Mouse (Mus musculus): ENCODE measurements around the gene Cwf19l1.
A peak's percentile ranks its signal among the peaks of the same experiment; 100 is the strongest.
"Not testable (repeated sequence)": the region's sequence is repeated elsewhere in the genome, so short reads cannot be mapped to it uniquely, and the experiment has no call there.

The Cwf19l1 gene

DNA sequence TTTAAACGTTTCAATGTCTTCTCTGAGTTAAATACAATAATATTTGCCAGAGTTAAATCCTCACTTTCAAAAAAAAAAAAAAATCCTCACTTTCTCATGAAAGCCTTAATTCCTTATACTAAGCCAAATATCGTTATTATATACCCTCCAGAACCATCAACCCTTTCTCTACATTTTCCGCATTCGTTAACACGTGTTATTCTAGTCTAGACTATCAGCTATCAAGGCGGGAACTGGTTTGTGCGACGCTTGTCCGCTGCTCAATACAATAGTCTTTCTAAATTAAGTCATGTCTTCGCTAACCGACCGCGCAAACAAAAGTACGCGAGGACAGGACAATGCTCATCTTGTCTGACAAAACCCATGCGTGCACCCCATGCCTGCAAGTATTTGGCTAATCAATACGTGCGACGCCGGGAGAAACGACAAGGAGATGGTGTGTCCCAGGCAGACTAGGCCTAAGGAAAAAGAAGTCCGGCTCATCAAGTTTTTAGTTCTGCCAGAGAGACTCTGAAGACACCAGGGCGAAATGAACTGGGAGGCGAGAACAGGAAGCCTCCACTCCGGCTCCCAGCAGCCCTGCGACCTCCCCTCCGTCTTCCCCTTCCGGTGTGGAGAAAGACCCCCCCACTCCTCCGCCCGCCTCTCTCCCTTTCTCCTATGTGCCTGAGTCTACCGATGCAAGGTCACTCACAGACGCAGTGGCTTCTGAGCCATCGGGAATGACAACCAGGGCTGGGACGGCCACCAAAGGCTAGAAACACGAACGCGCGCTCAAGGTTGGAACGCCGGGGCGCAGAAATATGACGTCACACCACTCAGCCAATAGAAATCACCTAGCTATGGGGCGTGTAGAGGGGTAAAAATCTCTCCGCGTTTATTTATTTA is at the start of gene Cwf19l1:
TSS of gene Cwf19l1 (minus strand) at position 805 of the 888 bp plus-strand sequence.
- peak; percentile 93 to 95 for DNase-seq

GRCm38 (mm10) chr19:44183968-44184367 is 48.3 kb upstream of the Cwf19l1 start:
- no peak for DNase-seq

GRCm38 (mm10) chr19:44180502-44180901 is 44.8 kb upstream of the Cwf19l1 start:
- DNase-seq, result no peak

DNA sequence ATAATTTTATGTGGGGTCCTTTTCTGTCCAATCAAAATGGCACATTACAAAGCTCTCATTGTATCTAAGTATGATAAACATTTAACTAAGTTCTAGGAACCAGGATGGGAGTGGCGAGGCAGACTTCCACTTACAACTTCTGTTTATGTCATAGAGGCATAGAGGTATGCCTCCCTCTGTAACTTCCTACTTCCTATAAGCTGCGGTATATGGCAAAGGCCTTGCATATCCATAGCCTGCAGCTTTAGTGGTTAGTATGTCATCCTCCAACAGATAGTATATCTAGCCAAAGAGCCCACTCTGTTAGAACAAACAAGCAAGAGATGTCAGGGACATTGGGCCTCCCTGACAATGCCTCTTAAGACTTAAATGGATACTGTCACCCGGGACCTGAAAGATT is 41.1 kb upstream of the Cwf19l1 start:
- DNase-seq, result no peak

DNA sequence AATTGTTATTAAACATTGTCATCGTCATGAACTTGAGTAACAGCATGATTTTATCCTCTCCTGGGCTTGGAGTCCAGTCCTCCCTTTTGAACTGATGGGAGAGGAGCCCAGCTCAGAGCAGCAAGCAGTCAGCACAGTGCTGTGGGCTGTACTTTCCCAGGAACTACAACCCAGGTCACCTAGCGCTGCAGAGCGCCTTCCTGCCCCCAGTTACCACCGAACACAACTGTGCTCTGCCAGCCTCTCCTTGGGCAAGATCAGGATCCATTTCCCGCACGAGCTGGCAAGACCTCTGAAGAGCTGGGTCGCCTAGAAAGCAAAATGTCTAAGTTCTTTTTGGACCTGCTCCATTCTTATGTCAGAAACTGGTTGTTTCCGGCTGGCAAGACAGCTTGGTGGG is 39.2 kb upstream of the Cwf19l1 start:
- DNase-seq, result no peak

GRCm38 (mm10) chr19:44161515-44161914 is 25.8 kb upstream of the Cwf19l1 start:
- peak; percentile 17 to 39 for DNase-seq

DNA sequence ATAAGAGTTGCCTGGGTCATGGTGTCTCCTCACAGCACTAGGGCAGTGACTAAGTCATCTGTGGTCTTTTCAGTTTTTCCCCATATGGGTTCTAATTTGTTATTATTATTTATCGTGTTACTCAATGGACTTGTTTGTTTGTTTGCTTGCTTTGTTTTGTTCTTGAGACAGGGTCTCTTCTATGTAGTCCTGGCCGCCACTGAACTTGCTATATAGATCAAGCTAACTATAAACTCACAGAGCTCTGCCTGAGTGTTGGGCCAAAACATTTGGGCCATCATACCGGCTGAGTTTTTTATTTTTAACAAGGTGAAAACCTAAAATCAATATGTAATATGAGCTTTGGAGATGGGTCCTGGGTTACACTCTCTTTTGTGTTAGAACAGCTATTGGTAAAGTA is 23.7 kb upstream of the Cwf19l1 start:
- no peak for DNase-seq

DNA sequence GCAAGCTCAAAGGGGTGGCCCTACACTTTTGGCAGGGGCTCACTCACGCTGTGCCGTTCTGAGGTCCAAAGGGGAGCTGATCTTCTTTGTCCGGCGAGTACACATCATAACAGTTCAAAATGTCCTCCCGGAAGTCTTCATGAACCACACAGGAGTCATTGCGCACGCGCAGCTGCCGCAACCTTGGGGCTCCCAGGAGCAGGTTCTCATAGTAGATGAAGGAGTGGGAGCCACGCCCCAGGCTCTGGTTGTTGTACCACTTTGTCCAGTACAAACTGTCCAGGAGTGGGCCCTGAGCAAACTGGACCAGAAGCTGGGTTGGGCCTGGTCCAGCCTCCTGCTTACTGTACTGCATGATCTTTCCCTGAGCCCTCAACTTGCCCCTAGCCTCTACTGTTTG is 21.3 kb upstream of the Cwf19l1 start:
- no peak for DNase-seq

DNA sequence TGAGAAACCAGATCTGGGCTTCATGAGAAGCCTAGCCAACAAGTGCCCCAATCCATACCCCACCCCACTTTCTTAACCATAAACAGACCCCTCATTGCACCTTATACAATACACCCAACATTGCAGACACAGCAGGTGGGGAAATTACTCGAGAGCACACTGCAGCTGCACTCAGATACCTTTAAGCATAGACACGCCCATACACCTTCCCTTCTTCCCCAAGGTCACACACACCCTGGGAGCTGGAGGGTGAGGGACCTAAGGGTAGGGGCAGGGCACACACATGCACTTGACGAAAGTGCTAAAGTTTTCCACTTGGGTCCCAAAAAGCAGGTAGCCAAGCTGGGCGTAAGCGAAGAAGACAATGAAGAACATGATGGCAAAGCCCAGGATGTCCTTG is 18.1 kb upstream of the Cwf19l1 start:
- no peak for DNase-seq

DNA sequence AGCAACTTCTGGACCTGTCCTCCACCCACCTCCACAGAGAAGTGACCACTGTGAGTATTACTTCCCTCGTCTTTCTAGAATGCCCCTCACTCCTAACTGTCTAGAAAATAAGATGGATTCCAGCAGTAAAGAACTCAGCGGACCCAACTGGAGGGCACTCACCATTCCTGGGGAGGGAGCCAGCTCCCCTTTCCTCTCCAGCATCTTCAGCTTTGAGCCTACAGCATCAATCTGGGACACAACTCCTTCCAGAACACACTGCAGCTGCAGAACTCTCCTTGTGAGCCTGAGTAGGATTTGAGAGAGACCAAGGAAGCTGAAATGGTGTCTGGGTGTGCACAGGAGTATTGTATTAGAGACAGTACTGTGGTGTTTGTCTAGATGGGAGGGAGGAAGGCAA is 13.3 kb upstream of the Cwf19l1 start:
- DNase-seq, result no peak

DNA sequence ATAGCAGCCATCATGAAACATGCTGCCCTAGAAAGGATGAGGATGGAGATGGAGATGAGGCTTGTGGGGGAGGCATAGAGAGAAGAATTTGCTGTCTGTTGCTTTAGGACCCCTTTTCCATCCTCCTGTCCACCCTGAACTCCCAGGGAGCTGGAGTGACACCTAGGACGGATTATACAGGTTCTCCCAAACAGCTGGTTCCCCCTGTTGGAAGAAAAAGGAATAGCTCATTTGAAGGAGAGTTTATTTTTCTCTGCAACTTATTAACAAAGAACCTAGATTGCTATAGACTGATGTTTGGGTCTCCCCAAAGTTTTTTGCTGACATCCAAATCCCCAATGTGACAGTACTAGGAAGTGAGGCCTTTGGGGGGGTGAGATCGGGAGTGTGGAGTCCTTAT is 12.7 kb upstream of the Cwf19l1 start:
- no peak for DNase-seq

DNA sequence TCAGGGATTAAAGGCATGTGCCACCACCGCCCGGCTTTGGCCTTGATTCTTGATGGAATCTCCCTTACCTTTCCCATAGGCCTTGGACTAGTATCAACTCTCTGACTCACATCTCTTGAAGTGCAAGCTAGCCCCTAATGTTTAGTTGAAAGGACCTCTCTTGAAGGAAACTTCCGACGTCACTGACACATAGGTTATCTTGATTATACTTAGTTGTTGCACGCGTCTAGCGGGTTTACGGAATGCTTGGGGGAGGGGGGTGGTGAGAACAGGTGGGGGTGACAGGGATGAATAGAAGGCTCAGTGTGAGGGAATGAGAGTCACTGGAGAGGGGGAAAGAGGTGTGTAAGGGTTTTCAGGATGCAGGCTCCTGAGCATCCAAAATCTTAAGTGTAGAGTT is 11.3 kb upstream of the Cwf19l1 start:
- DNase-seq, result peak in 1 of 2 experiments; percentile 8

DNA sequence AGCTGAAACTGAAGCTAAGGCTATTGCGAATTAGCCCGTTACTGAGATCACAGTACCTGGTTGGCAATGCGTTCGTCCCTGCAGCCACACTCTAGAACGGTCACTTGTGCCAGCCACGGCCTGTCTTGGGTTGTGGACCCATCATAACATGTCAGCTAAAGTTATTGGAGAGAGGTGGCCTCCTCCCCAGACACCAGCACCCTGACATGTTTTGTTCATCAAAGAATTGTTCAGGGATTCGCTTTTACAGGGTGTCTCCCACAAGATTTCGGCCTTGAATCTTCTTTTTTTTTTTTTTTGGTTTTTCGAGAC is 10.8 kb upstream of the Cwf19l1 start:
- no peak for DNase-seq

- DNase-seq, result peak; percentile 90 to 93
Measured at GRCm38 (mm10) chr19:44145702-44146567, 10.3 kb upstream of the Cwf19l1 start, which contains the start of gene Bloc1s2. TSS of gene Bloc1s2 (minus strand) at chr19:44146446.

GRCm38 (mm10) chr19:44144366-44144765 is 8.7 kb upstream of the Cwf19l1 start:
- DNase-seq, result no peak

- peak; percentile 33 to 41 for DNase-seq
Measured at GRCm38 (mm10) chr19:44135960-44136485, 347 bp upstream of the Cwf19l1 start.

- no peak for DNase-seq
Measured at GRCm38 (mm10) chr19:44132917-44133316, 2.8 kb downstream of the Cwf19l1 start.

- DNase-seq, result no peak
Measured at GRCm38 (mm10) chr19:44128560-44128959, 7.1 kb downstream of the Cwf19l1 start.

- DNase-seq, result no peak
Measured at GRCm38 (mm10) chr19:44127729-44128497, 7.8 kb downstream of the Cwf19l1 start.

- no peak for DNase-seq
Measured at GRCm38 (mm10) chr19:44121137-44121536, 14.5 kb downstream of the Cwf19l1 start.

DNA sequence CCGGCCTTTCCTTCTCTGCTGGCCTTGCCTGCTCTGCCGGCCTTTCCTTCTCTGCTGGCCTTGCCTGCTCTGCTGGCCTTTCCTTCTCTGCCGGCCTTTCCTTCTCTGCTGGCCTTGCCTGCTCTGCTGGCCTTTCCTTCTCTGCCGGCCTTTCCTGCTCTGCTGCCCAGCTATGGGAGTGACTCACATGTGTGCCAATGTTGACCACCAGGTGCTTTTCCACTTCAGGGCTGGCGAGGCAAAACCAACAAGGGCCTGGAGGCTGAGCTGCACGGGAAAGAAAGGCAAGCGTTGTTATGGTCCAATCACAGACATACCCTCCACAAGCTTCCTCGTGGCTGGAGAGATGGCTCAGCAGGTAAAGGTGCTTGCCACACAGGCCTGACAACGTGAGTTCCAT is 15.0 kb downstream of the Cwf19l1 start:
- DNase-seq, result not testable (repeated sequence)

- DNase-seq, result no peak
Measured at GRCm38 (mm10) chr19:44117793-44118192, 17.9 kb downstream of the Cwf19l1 start.

DNA sequence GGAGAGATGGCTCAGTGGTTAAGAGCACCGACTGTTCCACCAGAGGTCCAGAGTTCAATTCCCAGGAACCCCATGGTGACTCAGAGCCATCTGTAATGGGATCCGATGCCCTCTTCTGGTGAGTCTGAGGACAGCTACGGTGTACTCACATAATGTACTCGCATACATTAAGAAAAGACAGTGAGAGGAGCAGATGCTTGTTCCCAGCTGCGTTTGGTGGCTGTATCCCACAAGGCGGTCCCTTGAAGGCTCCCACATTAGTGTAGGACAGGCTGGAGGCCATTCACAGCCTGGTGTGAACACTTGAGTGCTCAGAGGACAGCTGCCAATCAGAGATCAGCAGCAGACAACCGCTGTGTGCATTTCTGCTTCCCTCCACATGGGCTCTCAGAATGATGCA is 24.0 kb downstream of the Cwf19l1 start:
- DNase-seq, result peak in 1 of 2 experiments; percentile 20
